Mouse (Mus musculus) stomach, embryonic 14.5 days (tissue): Measurements from ENCODE around the gene Strada. TPM values are rescaled to one million over a fixed set of nuclear protein-coding genes. Genes with fewer than 3 reads are reported as not detected.
"Not testable (repeated sequence)": the region's sequence is repeated elsewhere in the genome, so short reads cannot be mapped to it uniquely, and the experiment has no call there.

ENCODE experiments used
- ATAC-seq: fragments of 200-750 bp; cut with Nextera tagmentation; 2 replicates; pipeline ENCODE4 v1.8.0; 2017; ENCODE audit warnings: low read depth, moderate TSS enrichment; ENCODE audit not compliant: insufficient number of reproducible peaks, insufficient read depth, low FRiP score
- H3K27ac ChIP-seq: fragments of 300-500 bp; sonication (generic); 2 replicates; pipeline ENCODE4 v1.5.1; 2014; ENCODE audit warnings: mild to moderate bottlenecking, low read length, moderate library complexity, mixed read lengths
- H3K27me3 ChIP-seq: fragments of 300-500 bp; sonication (generic); 2 replicates; pipeline ENCODE4 v1.6.1; 2014; ENCODE audit warnings: low read length, control low read depth, mixed read lengths; ENCODE audit not compliant: control insufficient read depth, insufficient read depth
- H3K36me3 ChIP-seq: fragments of 300-500 bp; sonication (generic); 2 replicates; pipeline ENCODE4 v1.6.1; 2014; ENCODE audit warnings: mild to moderate bottlenecking, control low read depth, low read length, moderate library complexity, mixed read lengths; ENCODE audit not compliant: control insufficient read depth, insufficient read depth
- H3K4me1 ChIP-seq: fragments of 300-500 bp; sonication (generic); 2 replicates; pipeline ENCODE4 v1.6.1; 2014; ENCODE audit warnings: low read length, control low read depth, mixed read lengths; ENCODE audit not compliant: control insufficient read depth, insufficient read depth
- H3K4me2 ChIP-seq: fragments of 300-500 bp; sonication (generic); replicated peaks from 2 replicates; pipeline ENCODE4 v1.6.1; 2014; ENCODE audit warnings: low read depth, low read length, control low read depth
- H3K4me3 ChIP-seq: fragments of 300-500 bp; sonication (generic); 2 replicates; pipeline ENCODE4 v1.5.1; 2014; ENCODE audit warnings: low read depth, low read length, control low read depth
- H3K9ac ChIP-seq: fragments of 300-500 bp; sonication (generic); replicated peaks from 2 replicates; pipeline ENCODE4 v1.6.1; 2014; ENCODE audit warnings: low read depth, mild to moderate bottlenecking, control low read depth, low read length, moderate library complexity, mixed read lengths
- H3K9me3 ChIP-seq: fragments of 300-500 bp; sonication (generic); 2 replicates; pipeline ENCODE4 v1.6.1; 2016; ENCODE audit warnings: low read depth, low read length, control low read depth; ENCODE audit not compliant: control insufficient read depth
- WGBS: fragments of 180-500 bp; shearing (Covaris S2); extraction: QIAGEN DNeasy Blood & Tissue Kit; methylation state at CpG from one replicate; pipeline ENCODE4 v1.1.7; 2014; 5-methylcytosine and 5-hydroxymethylcytosine counted together
- polyA plus RNA-seq: library from polyadenylated mRNA; unstranded; fragments of >200 nt; fragmentation: Nextera tagmentation; extraction: Ambion mirVana; gene quantifications from 2 replicates; pipeline ENCODE4 v1.2.1, GENCODE M21; 2014

Gene Strada
- polyA plus RNA-seq, 1 experiment from 2014 or later: 27.5 TPM

- Histone ChIP-seq H3K27me3 (no peaks in the 10 kb centered on the region), H3K36me3 (peaks cover 15% of the 10 kb centered on the region), H3K9me3 (no peaks in the 10 kb centered on the region), H3K4me3 (no peak overlapping the region), H3K4me2 (no peak overlapping the region), H3K9ac (no peak overlapping the region), H3K27ac (no peak overlapping the region), H3K4me1 (no peaks in the 10 kb centered on the region)
- ATAC-seq: no peak
- WGBS: 93% methylated on average over 5 of the region's 5 CpGs
These were observed 69.5 kb downstream of the Strada start for GRCm38 (mm10) chr11:106132516-106132915.

GRCm38 (mm10) chr11:106129477-106129876, 72.5 kb downstream of the Strada start:
- Histone ChIP-seq H3K36me3 (peaks cover 18% of the 10 kb centered on the region), H3K4me3 (no peak overlapping the region), H3K9ac (no peak overlapping the region), H3K4me2 (no peak overlapping the region), H3K4me1 (no peaks in the 10 kb centered on the region), H3K9me3 (no peaks in the 10 kb centered on the region), H3K27ac (no peak overlapping the region), H3K27me3 (no peaks in the 10 kb centered on the region)
- 86% methylated on average over 1 of the region's 1 CpGs for WGBS
- no peak for ATAC-seq

GRCm38 (mm10) chr11:106126727-106127373, 75.1 kb downstream of the Strada start:
- WGBS: 88% methylated on average over 4 of the region's 6 CpGs
- H3K36me3 ChIP-seq: peaks cover 30% of the 10 kb centered on the region
- H3K4me1 ChIP-seq, ATAC-seq, H3K9me3 ChIP-seq, H3K9ac ChIP-seq, H3K4me3 ChIP-seq, H3K4me2 ChIP-seq, H3K27ac ChIP-seq, H3K27me3 ChIP-seq: not testable (repeated sequence)

- Histone ChIP-seq H3K4me1 (no peaks in the 10 kb centered on the region), H3K36me3 (peaks cover 30% of the 10 kb centered on the region), H3K4me3 (no peak overlapping the region), H3K27ac (no peak overlapping the region), H3K9me3 (no peaks in the 10 kb centered on the region), H3K4me2 (no peak overlapping the region), H3K27me3 (no peaks in the 10 kb centered on the region), H3K9ac (no peak overlapping the region)
- no peak for ATAC-seq
- WGBS: 62% methylated on average over 1 of the region's 1 CpGs
These were observed 76.1 kb downstream of the Strada start for GRCm38 (mm10) chr11:106125827-106126226.

GRCm38 (mm10) chr11:106124784-106125183, 77.2 kb downstream of the Strada start:
- Histone ChIP-seq H3K4me3 (no peak overlapping the region), H3K9ac (no peak overlapping the region), H3K27me3 (no peaks in the 10 kb centered on the region), H3K9me3 (no peaks in the 10 kb centered on the region), H3K36me3 (peaks cover 27% of the 10 kb centered on the region), H3K27ac (no peak overlapping the region), H3K4me1 (no peaks in the 10 kb centered on the region), H3K4me2 (no peak overlapping the region)
- no peak for ATAC-seq
- 63% methylated on average over 4 of the region's 4 CpGs for WGBS

GRCm38 (mm10) chr11:106122736-106123135, 79.2 kb downstream of the Strada start:
- ATAC-seq: no peak
- Histone ChIP-seq H3K9me3 (no peaks in the 10 kb centered on the region), H3K27me3 (no peaks in the 10 kb centered on the region), H3K27ac (no peak overlapping the region), H3K4me1 (no peaks in the 10 kb centered on the region), H3K4me2 (no peak overlapping the region), H3K9ac (no peak overlapping the region), H3K4me3 (no peak overlapping the region), H3K36me3 (peaks cover 28% of the 10 kb centered on the region)
- WGBS: 80% methylated on average over 3 of the region's 3 CpGs

- Histone ChIP-seq H3K9ac (no peak overlapping the region), H3K4me1 (no peaks in the 10 kb centered on the region), H3K4me2 (no peak overlapping the region), H3K27ac (no peak overlapping the region), H3K27me3 (no peaks in the 10 kb centered on the region), H3K36me3 (peaks cover 32% of the 10 kb centered on the region), H3K9me3 (no peaks in the 10 kb centered on the region), H3K4me3 (no peak overlapping the region)
- ATAC-seq: no peak
- WGBS: 95% methylated on average over 5 of the region's 5 CpGs
These were observed 79.7 kb downstream of the Strada start for GRCm38 (mm10) chr11:106122221-106122620.
